8 mouse cellular contexts compared by ENCODE assay signal in the genomic region with DNA sequence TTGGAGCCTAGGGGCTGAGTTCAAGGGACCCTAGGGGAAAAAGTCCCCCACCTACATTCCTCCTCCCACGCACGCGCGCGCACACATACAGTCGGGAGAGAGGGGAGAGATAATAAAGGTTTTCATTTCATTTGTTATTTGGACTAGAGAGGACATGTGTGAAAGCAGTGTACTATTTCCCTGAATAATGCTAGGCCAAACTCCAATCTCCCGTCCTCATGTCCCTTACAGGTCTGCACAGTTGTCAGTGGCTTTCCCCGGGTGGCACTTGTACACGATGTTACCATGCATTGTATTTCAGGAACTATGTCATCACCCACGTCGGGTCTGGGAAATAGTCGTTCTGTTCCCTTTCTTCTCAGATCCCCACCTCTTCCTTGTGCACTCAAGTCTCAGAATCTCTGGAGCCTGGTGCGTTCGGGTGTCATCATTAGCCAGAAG. TPM values are rescaled to one million over a fixed set of nuclear protein-coding genes. Genes with fewer than 3 reads are reported as not detected.
A peak's percentile ranks its signal among the peaks of the same experiment; 100 is the strongest.
DNase-seq lines count a peak whose midpoint lies in the region; ATAC-seq and TF ChIP-seq lines count a peak whose summit lies in the region.

No protein-coding gene starts in this region.

- peak overlapping the region; percentile 65 for H3K9ac ChIP-seq in hindbrain, embryonic 11.5 days (ENCODE audit: low read depth, low read length)
- peak overlapping the region; percentile 92 for H3K9ac ChIP-seq in lung, postnatal 0 days (replicated peaks; ENCODE audit: low read depth)
- peak overlapping the region; percentile 97 for H3K9ac ChIP-seq in stomach, postnatal 0 days (ENCODE audit: low read length)

- peak; percentile 29 to 75 for DNase-seq in left cerebral cortex, postnatal 14 days (ENCODE audit: low spot score in 2 of 2)
- DNase-seq in left cerebral cortex, postnatal 10 days (ENCODE audit: extremely low spot score in 1 of 2, low spot score in 2 of 2): no peak
- DNase-seq in embryonic facial prominence, embryonic 10.5 days (ENCODE audit: low spot score): no peak
- DNase-seq in hindbrain, embryonic 11.5 days (ENCODE audit: low spot score): no peak
- peak; percentile 72 for DNase-seq in lung, postnatal 0 days (ENCODE audit: low spot score)
- DNase-seq in stomach, postnatal 0 days (ENCODE audit: low spot score): peak; percentile 38
- DNase-seq in c-Kit-positive CD71-positive TER-119-positive erythroid progenitor cells, embryonic 14.5 days (ENCODE audit: low spot score): no peak

- H3K27me3 ChIP-seq in embryonic facial prominence, embryonic 10.5 days (replicated peaks; ENCODE audit: low read depth, poor library complexity, severe bottlenecking): peaks cover 20% of the 10 kb centered on the region
- no peaks in the 10 kb centered on the region for H3K27me3 ChIP-seq in hindbrain, embryonic 11.5 days (ENCODE audit: control insufficient read depth, insufficient read depth, low read length)
- H3K27me3 ChIP-seq in lung, postnatal 0 days (replicated peaks; ENCODE audit: insufficient read depth, low read length): no peaks in the 10 kb centered on the region
- no peaks in the 10 kb centered on the region for H3K27me3 ChIP-seq in stomach, postnatal 0 days (ENCODE audit: control insufficient read depth, insufficient read depth, low read length)

- H3K4me3 ChIP-seq in embryonic facial prominence, embryonic 10.5 days: peak overlapping the region; percentile 94
- H3K4me3 ChIP-seq in hindbrain, embryonic 11.5 days (ENCODE audit: low read depth, low read length): peak overlapping the region; percentile 55
- H3K4me3 ChIP-seq in lung, postnatal 0 days (ENCODE audit: low read depth, low read length): peak overlapping the region; percentile 93
- H3K4me3 ChIP-seq in stomach, postnatal 0 days (ENCODE audit: low read depth, low read length): peak overlapping the region; percentile 93

- no peak for TF ChIP-seq CTCF in lung, postnatal 0 days (IDR thresholded peaks at IDR 0.05)
- no peak for TF ChIP-seq CTCF in stomach, postnatal 0 days (IDR thresholded peaks at IDR 0.05; ENCODE audit: low read depth)

- H3K9me3 ChIP-seq in embryonic facial prominence, embryonic 10.5 days: no peaks in the 10 kb centered on the region
- no peaks in the 10 kb centered on the region for H3K9me3 ChIP-seq in hindbrain, embryonic 11.5 days (ENCODE audit: control insufficient read depth, low read length)
- no peaks in the 10 kb centered on the region for H3K9me3 ChIP-seq in lung, postnatal 0 days (ENCODE audit: low read length)
- H3K9me3 ChIP-seq in stomach, postnatal 0 days (ENCODE audit: control insufficient read depth, low read length): no peaks in the 10 kb centered on the region

- H3K27ac ChIP-seq in embryonic facial prominence, embryonic 10.5 days (replicated peaks): peak overlapping the region; percentile 92
- H3K27ac ChIP-seq in hindbrain, embryonic 11.5 days (ENCODE audit: low read depth, low read length): peak overlapping the region; percentile 61; the same call in 1 of the 2 replicates
- peak overlapping the region; percentile 99 for H3K27ac ChIP-seq in lung, postnatal 0 days (ENCODE audit: low read length)
- peak overlapping the region; percentile 97 for H3K27ac ChIP-seq in stomach, postnatal 0 days (replicated peaks)

- H3K4me1 ChIP-seq in embryonic facial prominence, embryonic 10.5 days: peaks cover 59% of the 10 kb centered on the region
- H3K4me1 ChIP-seq in hindbrain, embryonic 11.5 days (replicated peaks; ENCODE audit: control insufficient read depth, insufficient read depth, low read length): peaks cover 8% of the 10 kb centered on the region
- peaks cover 23% of the 10 kb centered on the region for H3K4me1 ChIP-seq in lung, postnatal 0 days (ENCODE audit: insufficient read depth, low read depth, low read length)
- peaks cover 10% of the 10 kb centered on the region for H3K4me1 ChIP-seq in stomach, postnatal 0 days (replicated peaks; ENCODE audit: control insufficient read depth, insufficient read depth)

- ATAC-seq in hindbrain, embryonic 11.5 days (ENCODE audit: low FRiP score): 0 out of 2 replicates have a peak, but pooled peaks have one; percentile 1
- peak; percentile 26 for ATAC-seq in lung, postnatal 0 days
- ATAC-seq in stomach, postnatal 0 days (ENCODE audit: low FRiP score, low TSS enrichment): 0 out of 2 replicates have a peak, but pooled peaks have one; percentile 25
- no peak for ATAC-seq in erythroid progenitor cell, adult 5-6 weeks (replicated peaks; ENCODE audit: low FRiP score, poor library complexity, severe bottlenecking)

- intact Hi-C loops in left cerebral cortex, postnatal 14 days (cut with DNase I): loop anchor here (5.0 kb wide), 1 partner anchor 42 kb away; no protein-coding TSS in a partner anchor
- intact Hi-C loops in left cerebral cortex, postnatal 10 days (cut with DNase I): no loop called here

- H3K36me3 ChIP-seq in embryonic facial prominence, embryonic 10.5 days (replicated peaks): peaks cover 16% of the 10 kb centered on the region
- H3K36me3 ChIP-seq in hindbrain, embryonic 11.5 days (ENCODE audit: control insufficient read depth, insufficient read depth, low read length): no peaks in the 10 kb centered on the region
- H3K36me3 ChIP-seq in lung, postnatal 0 days (ENCODE audit: insufficient read depth, low read length): no peaks in the 10 kb centered on the region
- no peaks in the 10 kb centered on the region for H3K36me3 ChIP-seq in stomach, postnatal 0 days (ENCODE audit: control insufficient read depth, insufficient read depth, low read length)

- peak; percentile 89 for TF ChIP-seq EP300 in lung, postnatal 0 days (IDR thresholded peaks at IDR 0.05)
- TF ChIP-seq EP300 in stomach, postnatal 0 days (optimal IDR thresholded peaks at IDR 0.05): no peak

- WGBS in embryonic facial prominence, embryonic 10.5 days: 5% methylated on average over 14 of the region's 14 CpGs
- 5% methylated on average over 14 of the region's 14 CpGs for WGBS in hindbrain, embryonic 11.5 days
- WGBS in lung, postnatal 0 days: 4% methylated on average over 14 of the region's 14 CpGs
- 7% methylated on average over 14 of the region's 14 CpGs for WGBS in stomach, postnatal 0 days

- peak overlapping the region; percentile 72 for H3K4me2 ChIP-seq in hindbrain, embryonic 11.5 days (replicated peaks; ENCODE audit: low read depth, low read length)
- H3K4me2 ChIP-seq in lung, postnatal 0 days (replicated peaks; ENCODE audit: low read depth, low read length): peak overlapping the region; percentile 83
- peak overlapping the region; percentile 88 for H3K4me2 ChIP-seq in stomach, postnatal 0 days (replicated peaks; ENCODE audit: low read depth)

RNA-seq across cellular contexts. Expression of a gene that starts 0.5 kb away (rescaled TPM):
- 10 to 100 TPM; 12.6 to 18.6 TPM for total RNA-seq in left cerebral cortex, postnatal 14 days (2021)
- total RNA-seq in left cerebral cortex, postnatal 10 days (2021): 10 to 100 TPM; 12.3 to 13.5 TPM
- polyA plus RNA-seq in embryonic facial prominence, embryonic 10.5 days (2016; fragmentation: Nextera tagmentation; extraction: Ambion mirVana): 7.3 and 8.2 TPM in 2 replicates
- polyA plus RNA-seq in hindbrain, embryonic 11.5 days (2014; fragmentation: Nextera tagmentation; extraction: Ambion mirVana): 4.2 and 6.1 TPM in 2 replicates
- polyA plus RNA-seq in lung, postnatal 0 days (2015; fragmentation: Nextera tagmentation; extraction: Ambion mirVana): 5.9 and 6.7 TPM in 2 replicates
- polyA plus RNA-seq in stomach, postnatal 0 days (2015; fragmentation: Nextera tagmentation; extraction: Ambion mirVana): 4.0 and 4.1 TPM in 2 replicates
- total RNA-seq in erythroid progenitor cell, adult 5-6 weeks (2015; ENCODE audit: low replicate concordance): 20.9 and 23.5 TPM in 2 replicates
- total RNA-seq in erythroid progenitor cell, adult 5-6 weeks (2017; ENCODE audit: low replicate concordance): 29.0 and 51.1 TPM in 2 replicates

Comparison
In these comparisons a context has a peak if more than half of its experiments do, and no peak if none do; other contexts are left out.
1. DNase-seq: peak in left cerebral cortex, postnatal 14 days (2 of 2), lung, postnatal 0 days (single experiment) and stomach, postnatal 0 days (single experiment); none in left cerebral cortex, postnatal 10 days (0 of 2), embryonic facial prominence, embryonic 10.5 days (single experiment), hindbrain, embryonic 11.5 days (single experiment) and c-Kit-positive CD71-positive TER-119-positive erythroid progenitor cells, embryonic 14.5 days (single experiment).
2. Peak in every context shown above with its lines, with median percentiles within 50 percentile points of each other: H3K27ac ChIP-seq, H3K4me3 ChIP-seq, H3K4me2 ChIP-seq and H3K9ac ChIP-seq.